Mouse (Mus musculus) ES-Bruce4 (cell line): ENCODE results near the gene Phf2.

Source experiments
- CTCF ChIP-seq: IDR thresholded peaks from one replicate; pipeline ENCODE4 v1.8.1; 2011; ENCODE audit warnings: low read depth, low read length
- EP300 ChIP-seq: IDR thresholded peaks from 2 replicates; pipeline ENCODE4 v1.6.1; 2011; ENCODE audit warnings: low read depth, low read length; ENCODE audit not compliant: insufficient read depth
- POLR2A ChIP-seq: IDR thresholded peaks from one replicate; pipeline ENCODE4 v1.8.1; 2011; ENCODE audit warnings: low read length; ENCODE audit not compliant: insufficient read depth

DNA sequence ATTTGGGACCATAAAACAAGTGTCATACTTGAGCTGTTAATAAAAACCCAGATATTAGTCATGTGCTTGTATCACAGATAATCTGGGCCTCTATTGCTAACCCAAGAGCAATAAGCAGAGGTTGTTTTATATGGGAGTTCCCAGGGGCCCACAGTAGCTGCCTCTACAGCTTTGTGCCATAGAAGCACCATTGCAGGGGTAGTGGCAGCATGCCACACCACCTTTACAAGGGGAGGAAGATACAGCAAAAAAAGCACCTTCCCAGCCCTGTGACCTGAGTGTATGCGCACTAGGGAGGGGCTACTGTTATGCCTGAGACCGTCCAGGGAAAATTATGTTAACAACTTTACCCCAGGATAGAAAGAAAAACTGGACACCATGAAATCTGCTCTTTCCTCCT lies 34.5 kb upstream of the Phf2 start:
- TF ChIP-seq EP300 = no peak
- no peak for TF ChIP-seq POLR2A
- no peak for TF ChIP-seq CTCF
